Mouse (Mus musculus) gastrocnemius, adult 18-20 months (tissue): ENCODE measurements at regions not wholly inside any gene's neighbourhood (a gene's known extent, or its start where the extent isn't known, plus 50 kb on each side); places are given as distances from the start of the nearest gene placed in this dataset.

Source experiments
- DNase-seq: peaks from one replicate; pipeline ENCODE4 v3.0.0; 2021; ENCODE audit warnings: low spot score

GRCm38 (mm10) chr7:125019259-125019658 lies 425.2 kb upstream of the Kdm8 start:
- no peak for DNase-seq

GRCm38 (mm10) chr7:125024944-125025343 lies 419.5 kb upstream of the Kdm8 start:
- DNase-seq = no peak

GRCm38 (mm10) chr7:125033778-125034177 lies 410.7 kb upstream of the Kdm8 start:
- no peak for DNase-seq

GRCm38 (mm10) chr7:125034196-125034595 lies 410.3 kb upstream of the Kdm8 start:
- DNase-seq = no peak

GRCm38 (mm10) chr7:125036098-125036991 lies 408.1 kb upstream of the Kdm8 start:
- no peak for DNase-seq

GRCm38 (mm10) chr7:125038840-125039239 lies 405.6 kb upstream of the Kdm8 start:
- no peak for DNase-seq

- DNase-seq = no peak
Observed at GRCm38 (mm10) chr7:125055951-125056625, 388.4 kb upstream of the Kdm8 start.

GRCm38 (mm10) chr7:125102464-125102863 lies 342.0 kb upstream of the Kdm8 start:
- no peak for DNase-seq

- no peak for DNase-seq
Observed at GRCm38 (mm10) chr7:125104011-125104410, 340.5 kb upstream of the Kdm8 start.

- no peak for DNase-seq
Observed at GRCm38 (mm10) chr7:125112820-125113273, 331.6 kb upstream of the Kdm8 start.

- no peak for DNase-seq
Observed at GRCm38 (mm10) chr7:125115322-125115996, 329.0 kb upstream of the Kdm8 start.

GRCm38 (mm10) chr7:125117173-125117572 lies 327.3 kb upstream of the Kdm8 start:
- DNase-seq = no peak

GRCm38 (mm10) chr7:125129187-125129586 lies 315.3 kb upstream of the Kdm8 start:
- DNase-seq = no peak

- DNase-seq = no peak
Observed at GRCm38 (mm10) chr7:125131968-125132367, 312.5 kb upstream of the Kdm8 start.

GRCm38 (mm10) chr7:125138607-125139006 lies 305.9 kb upstream of the Kdm8 start:
- DNase-seq = no peak

GRCm38 (mm10) chr7:125139196-125139595 lies 305.3 kb upstream of the Kdm8 start:
- DNase-seq = no peak

GRCm38 (mm10) chr7:125140854-125141253 lies 303.6 kb upstream of the Kdm8 start:
- no peak for DNase-seq

- DNase-seq = no peak
Observed at GRCm38 (mm10) chr7:125141864-125142263, 302.6 kb upstream of the Kdm8 start.

GRCm38 (mm10) chr7:125146025-125146424 lies 298.5 kb upstream of the Kdm8 start:
- no peak for DNase-seq

- no peak for DNase-seq
Observed at GRCm38 (mm10) chr7:125149151-125149550, 295.3 kb upstream of the Kdm8 start.

- no peak for DNase-seq
Observed at GRCm38 (mm10) chr7:125149740-125150139, 294.7 kb upstream of the Kdm8 start.

- DNase-seq = no peak
Observed at GRCm38 (mm10) chr7:125152281-125152680, 292.2 kb upstream of the Kdm8 start.
